Mouse (Mus musculus): ENCODE measurements around the gene Dthd1. TPM values are rescaled to one million over a fixed set of nuclear protein-coding genes. Genes with fewer than 3 reads are reported as not detected.

The Dthd1 gene
- total RNA-seq, 4 experiments from 2014 or later: not detected

- no peak for DNase-seq
Observed at GRCm38 (mm10) chr5:62864348-62864747, 50.7 kb downstream of the Dthd1 start.

- no peak for DNase-seq
Observed at GRCm38 (mm10) chr5:62867003-62867402, 53.4 kb downstream of the Dthd1 start.

- DNase-seq: no peak
Observed at GRCm38 (mm10) chr5:62879530-62879929, 65.9 kb downstream of the Dthd1 start.

- DNase-seq: no peak
Observed at GRCm38 (mm10) chr5:62895326-62895725, 81.7 kb downstream of the Dthd1 start.

GRCm38 (mm10) chr5:62906954-62907353 lies 93.3 kb downstream of the Dthd1 start:
- DNase-seq: no peak

GRCm38 (mm10) chr5:62909074-62909473 lies 95.5 kb downstream of the Dthd1 start:
- no peak for DNase-seq

- no peak for DNase-seq
Observed at GRCm38 (mm10) chr5:62924616-62925015, 111.0 kb downstream of the Dthd1 start.

Other genes starting within 250 kb of the Dthd1 start
- 1 to 10 TPM; 4.0 to 6.8 (median 5.0) TPM for gene Arap2, start 47.7 kb upstream of the Dthd1 start, total RNA-seq (2022)

All from adrenal gland, adult 8-10 months (tissue).